Mouse (Mus musculus) skeletal muscle tissue, adult 2 months (tissue): ENCODE results near the gene Abcd3.

Experiments used
- DNase-seq: peaks from one replicate; pipeline ENCODE4 v3.0.0-alpha.2; 2012; ENCODE audit warnings: low read depth, low spot score

Abcd3 gene

GRCm38 (mm10) chr3:121712222-121712621 is 102.9 kb downstream of the Abcd3 start:
- no peak for DNase-seq

GRCm38 (mm10) chr3:121710894-121711531 is 104.1 kb downstream of the Abcd3 start:
- DNase-seq = no peak
